Mouse (Mus musculus) midbrain, embryonic 16.5 days (tissue): ENCODE results near the gene Tctex1d4. TPM values are rescaled to one million over a fixed set of nuclear protein-coding genes. Genes with fewer than 3 reads are reported as not detected.

Experiments used
- ATAC-seq: fragments of 200-750 bp; cut with Nextera tagmentation; 2 replicates; pipeline ENCODE4 v1.8.0; 2017; ENCODE audit warnings: moderate TSS enrichment
- H3K27ac ChIP-seq: fragments of 300-500 bp; sonication (generic); 2 replicates; pipeline ENCODE4 v1.5.1; 2014; ENCODE audit warnings: mild to moderate bottlenecking, low read length, mixed read lengths
- H3K27me3 ChIP-seq: fragments of 300-500 bp; sonication (generic); 2 replicates; pipeline ENCODE4 v1.6.1; 2014; ENCODE audit warnings: low read depth, low read length, mixed read lengths; ENCODE audit not compliant: control insufficient read depth, insufficient read depth
- H3K36me3 ChIP-seq: fragments of 300-500 bp; sonication (generic); 2 replicates; pipeline ENCODE4 v1.6.1; 2014; ENCODE audit warnings: mild to moderate bottlenecking, low read length, moderate library complexity, mixed read lengths; ENCODE audit not compliant: control insufficient read depth, insufficient read depth
- H3K4me1 ChIP-seq: fragments of 300-500 bp; sonication (generic); 2 replicates; pipeline ENCODE4 v1.6.1; 2014; ENCODE audit warnings: mild to moderate bottlenecking, low read length, mixed read lengths; ENCODE audit not compliant: control insufficient read depth, insufficient read depth
- H3K4me2 ChIP-seq: fragments of 300-500 bp; sonication (generic); 2 replicates; pipeline ENCODE4 v1.6.1; 2014; ENCODE audit warnings: mild to moderate bottlenecking, low read length, mixed read lengths
- H3K4me3 ChIP-seq: fragments of 300-500 bp; sonication (generic); 2 replicates; pipeline ENCODE4 v1.5.1; 2014; ENCODE audit warnings: low read depth, mild to moderate bottlenecking, low read length, moderate library complexity, mixed read lengths
- H3K9ac ChIP-seq: fragments of 300-500 bp; sonication (generic); 2 replicates; pipeline ENCODE4 v1.6.1; 2014; ENCODE audit warnings: low read depth, low read length, mixed read lengths
- H3K9me3 ChIP-seq: fragments of 300-500 bp; sonication (generic); replicated peaks from 2 replicates; pipeline ENCODE4 v1.6.1; 2014; ENCODE audit warnings: mild to moderate bottlenecking, low read length, mixed read lengths; ENCODE audit not compliant: control insufficient read depth, poor library complexity, severe bottlenecking
- WGBS: fragments of 180-500 bp; shearing (Covaris S2); extraction: QIAGEN DNeasy Blood & Tissue Kit; methylation state at CpG from one replicate; pipeline ENCODE4 v1.1.7; 2014; 5-methylcytosine and 5-hydroxymethylcytosine counted together
- polyA plus RNA-seq: library from polyadenylated mRNA; unstranded; fragments of >200 nt; fragmentation: Nextera tagmentation; extraction: Ambion mirVana; gene quantifications from 2 replicates; pipeline ENCODE4 v1.2.1, GENCODE M21; 2015

Tctex1d4 gene
- polyA plus RNA-seq, 1 experiment from 2014 or later, result 1.1 TPM

DNA sequence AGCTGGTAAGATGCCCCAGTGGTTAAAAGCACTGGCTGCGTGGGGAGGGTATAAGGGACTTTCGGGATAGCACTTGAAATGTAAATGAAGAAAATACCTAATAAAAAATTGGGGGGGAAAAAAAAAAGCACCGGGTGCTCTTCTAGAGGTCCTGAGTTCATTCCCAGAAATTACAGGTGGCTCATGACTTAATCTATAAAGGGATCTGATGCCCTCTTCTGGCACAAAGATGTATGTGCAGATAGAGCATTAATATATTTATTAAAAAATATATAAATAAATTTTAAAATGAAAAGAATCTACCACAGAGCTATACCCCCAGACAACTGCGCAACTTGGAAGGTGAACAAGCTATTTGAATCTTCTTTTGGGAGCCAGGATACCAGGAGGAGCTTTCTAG is 14.0 kb downstream of the Tctex1d4 start:
- Histone ChIP-seq H3K9ac (no peak overlapping the region), H3K36me3 (no peaks in the 10 kb centered on the region), H3K4me3 (no peak overlapping the region), H3K9me3 (no peaks in the 10 kb centered on the region), H3K27ac (no peak overlapping the region), H3K27me3 (no peaks in the 10 kb centered on the region), H3K4me2 (no peak overlapping the region), H3K4me1 (no peaks in the 10 kb centered on the region)
- no peak for ATAC-seq
- WGBS, result 37% methylated on average over 4 of the region's 4 CpGs

DNA sequence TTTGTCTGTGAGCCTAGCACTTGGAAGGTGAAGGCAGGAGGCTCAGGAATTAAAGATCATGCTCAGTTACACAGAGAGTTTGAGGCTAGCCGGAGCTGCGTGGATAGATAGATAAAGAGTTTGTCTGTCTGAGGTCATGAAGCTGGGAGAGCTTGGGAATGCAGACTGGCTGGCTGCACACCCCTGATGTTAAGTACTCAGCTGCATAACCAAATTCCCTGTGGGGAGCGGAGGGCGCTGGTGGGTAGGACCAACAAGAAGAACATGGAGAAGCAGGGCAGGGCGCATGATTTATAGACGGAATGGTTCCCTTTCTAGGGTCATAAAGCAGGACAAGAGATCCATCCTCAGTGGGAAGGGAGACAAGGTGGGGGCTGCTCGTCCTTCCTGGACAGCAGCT is 16.4 kb downstream of the Tctex1d4 start:
- no peaks in the 10 kb centered on the region for H3K9me3 ChIP-seq
- no peak for ATAC-seq
- no peaks in the 10 kb centered on the region for H3K4me1 ChIP-seq
- H3K27ac ChIP-seq, result no peak overlapping the region
- no peaks in the 10 kb centered on the region for H3K36me3 ChIP-seq
- no peak overlapping the region for H3K9ac ChIP-seq
- H3K4me3 ChIP-seq, result no peak overlapping the region
- WGBS, result 73% methylated on average over 7 of the region's 7 CpGs
- no peaks in the 10 kb centered on the region for H3K27me3 ChIP-seq
- H3K4me2 ChIP-seq, result no peak overlapping the region

DNA sequence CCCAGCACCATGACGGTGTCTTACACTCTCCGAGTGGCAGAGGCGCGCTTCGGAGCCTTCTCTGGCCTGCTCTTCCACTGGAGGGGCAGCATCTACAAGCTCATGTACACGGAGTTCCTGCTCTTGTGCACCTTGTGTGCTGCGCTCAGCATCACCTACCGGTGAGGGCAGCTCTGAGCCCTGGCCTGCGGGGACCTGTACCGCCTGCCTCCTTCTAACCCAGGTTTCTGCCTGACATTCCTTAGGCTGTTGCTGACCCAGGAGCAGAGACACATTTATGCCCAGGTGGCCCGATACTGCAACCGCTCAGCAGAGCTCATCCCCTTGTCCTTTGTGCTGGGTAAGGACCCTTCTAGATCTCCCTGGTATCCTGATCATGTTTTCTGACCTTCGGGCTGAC is 18.7 kb downstream of the Tctex1d4 start:
- no peaks in the 10 kb centered on the region for H3K27me3 ChIP-seq
- no peak overlapping the region for H3K27ac ChIP-seq
- no peak overlapping the region for H3K4me3 ChIP-seq
- no peaks in the 10 kb centered on the region for H3K9me3 ChIP-seq
- peaks cover under 1% of the 10 kb centered on the region; the same call in 1 of the 2 replicates for H3K36me3 ChIP-seq
- no peak for ATAC-seq
- H3K4me1 ChIP-seq, result no peaks in the 10 kb centered on the region
- 95% methylated on average over 13 of the region's 13 CpGs for WGBS
- H3K4me2 ChIP-seq, result no peak overlapping the region
- H3K9ac ChIP-seq, result no peak overlapping the region

DNA sequence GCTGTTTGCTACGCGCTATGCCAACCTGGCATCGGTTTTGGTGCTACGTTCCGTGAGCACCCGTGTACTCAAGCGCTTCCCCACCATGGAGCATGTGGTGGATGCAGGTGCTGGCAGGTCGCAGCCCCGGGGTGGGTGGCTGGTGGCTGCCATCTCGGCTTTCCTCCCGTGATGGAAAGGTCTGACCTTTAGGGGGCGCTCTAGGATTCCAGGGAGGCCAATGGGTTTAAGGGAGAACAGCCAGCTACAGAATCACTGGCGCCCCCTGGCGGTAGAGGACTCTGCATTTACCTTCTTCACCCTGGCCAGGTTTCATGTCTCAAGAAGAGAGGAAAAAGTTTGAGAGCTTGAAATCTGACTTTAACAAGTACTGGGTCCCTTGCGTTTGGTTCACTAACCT is 19.6 kb downstream of the Tctex1d4 start:
- no peak for ATAC-seq
- Histone ChIP-seq H3K27me3 (no peaks in the 10 kb centered on the region), H3K9ac (no peak overlapping the region), H3K36me3 (peaks cover 7% of the 10 kb centered on the region), H3K4me1 (no peaks in the 10 kb centered on the region), H3K27ac (no peak overlapping the region), H3K4me2 (no peak overlapping the region), H3K4me3 (no peak overlapping the region), H3K9me3 (no peaks in the 10 kb centered on the region)
- 26% methylated on average over 15 of the region's 15 CpGs for WGBS

DNA sequence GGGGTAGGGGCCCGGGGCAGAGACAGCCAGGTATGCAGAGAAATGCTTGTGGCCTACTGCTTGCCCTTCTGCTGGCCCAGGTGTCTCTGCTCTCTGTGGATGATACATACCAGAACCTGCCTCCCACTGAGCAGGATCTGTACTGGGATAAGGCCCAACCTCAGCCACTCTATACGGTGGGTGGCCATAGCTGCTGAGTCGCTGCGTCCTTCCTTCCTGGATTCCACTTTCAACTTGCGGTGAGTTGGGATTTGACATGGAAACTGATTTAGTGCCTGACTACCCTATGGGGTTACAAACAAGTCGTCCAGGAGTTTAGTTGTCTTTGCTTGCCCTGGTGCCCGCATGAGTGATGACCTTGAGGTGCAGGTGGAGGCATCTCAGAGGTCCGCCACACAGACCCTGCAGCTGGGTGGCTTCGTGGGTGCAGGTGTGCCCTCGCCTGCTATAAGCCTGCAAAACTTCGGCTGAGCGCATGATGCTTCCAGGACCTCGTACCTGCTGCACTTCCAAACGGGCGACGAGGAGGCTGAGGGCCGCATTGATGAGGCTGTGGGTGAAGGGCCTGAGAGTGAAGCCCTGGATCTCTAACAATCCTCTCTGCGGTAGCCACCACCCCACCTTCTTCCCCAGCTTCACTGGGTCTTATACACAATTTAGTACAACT is 21.6 kb downstream of the Tctex1d4 start:
- Histone ChIP-seq H3K27ac (no peak overlapping the region), H3K27me3 (no peaks in the 10 kb centered on the region), H3K9ac (no peak overlapping the region), H3K4me1 (peaks cover 2% of the 10 kb centered on the region; the same call in 1 of the 2 replicates), H3K4me3 (no peak overlapping the region), H3K9me3 (no peaks in the 10 kb centered on the region), H3K36me3 (peaks cover 21% of the 10 kb centered on the region), H3K4me2 (no peak overlapping the region)
- ATAC-seq, result no peak
- 88% methylated on average over 18 of the region's 18 CpGs for WGBS

DNA sequence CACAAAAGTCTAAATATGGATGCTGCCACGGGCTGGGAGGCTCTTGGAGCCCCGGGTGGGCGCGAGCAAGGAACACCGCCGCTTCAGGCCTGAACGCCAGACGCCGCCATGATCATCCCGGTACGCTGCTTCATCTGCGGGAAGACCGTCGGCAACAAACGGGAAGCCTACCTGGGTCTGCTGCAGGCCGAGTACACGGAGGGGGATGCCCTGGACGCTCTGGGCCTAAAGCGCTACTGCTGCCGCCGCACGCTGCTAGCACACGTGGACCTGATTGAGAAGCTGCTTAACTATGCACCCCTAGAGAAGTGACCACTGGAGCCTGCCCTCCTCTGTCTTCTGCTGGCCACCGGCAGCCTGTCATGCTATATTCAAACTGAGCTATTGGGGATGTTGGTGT is 22.2 kb downstream of the Tctex1d4 start:
- no peak for ATAC-seq
- 68% methylated on average over 24 of the region's 24 CpGs for WGBS
- H3K27ac ChIP-seq, result no peak overlapping the region

DNA sequence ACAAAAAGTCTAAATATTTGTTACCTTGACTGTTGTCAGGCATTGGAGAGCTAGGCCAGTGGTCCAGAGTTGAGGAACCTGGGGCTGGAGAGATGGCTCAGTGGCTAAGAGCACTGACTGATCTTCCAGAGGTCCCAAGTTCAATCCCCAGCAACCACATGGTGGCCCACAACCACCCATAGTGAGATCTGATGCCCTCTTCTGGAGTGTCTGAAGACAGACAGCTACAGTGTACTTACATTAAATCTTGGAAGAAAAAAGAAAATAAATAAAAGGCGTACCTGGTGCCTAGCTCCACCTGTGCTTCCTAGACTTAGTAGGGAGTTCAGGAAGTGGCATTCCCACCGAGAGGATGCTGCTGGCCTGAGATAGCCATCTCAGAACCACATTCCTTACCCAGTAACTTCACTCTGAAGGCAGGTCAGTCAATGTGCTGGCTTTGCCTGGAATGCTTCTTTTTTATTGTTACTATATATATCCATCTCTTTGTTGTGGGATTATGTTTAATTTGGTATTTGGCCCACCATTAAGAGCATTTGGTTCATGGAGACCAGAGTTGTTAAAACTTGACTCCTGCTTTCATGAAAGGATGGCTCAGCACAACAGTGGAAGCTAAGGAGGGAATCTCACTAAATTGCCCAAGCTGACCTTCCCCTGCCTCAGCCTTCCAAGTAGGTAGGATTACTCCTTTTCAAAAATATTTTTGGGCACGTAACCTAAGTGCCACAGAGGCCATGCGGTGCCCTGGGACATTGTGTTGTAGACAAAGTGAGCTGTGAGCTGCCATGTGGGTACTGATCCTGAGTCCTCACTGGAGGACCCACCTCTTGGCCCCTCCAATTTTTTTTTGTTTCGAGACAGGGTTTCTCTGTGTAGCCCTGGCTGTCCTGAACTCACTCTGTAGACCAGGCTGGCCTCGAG is 23.0 kb downstream of the Tctex1d4 start:
- Histone ChIP-seq H3K4me2 (no peak overlapping the region), H3K27ac (no peak overlapping the region), H3K9me3 (no peaks in the 10 kb centered on the region), H3K4me3 (no peak overlapping the region), H3K9ac (no peak overlapping the region), H3K27me3 (no peaks in the 10 kb centered on the region), H3K36me3 (peaks cover 27% of the 10 kb centered on the region), H3K4me1 (peaks cover 7% of the 10 kb centered on the region)
- WGBS, result 79% methylated on average over 6 of the region's 6 CpGs
- no peak for ATAC-seq

More for the DNA sequence above, 22.2 kb downstream of the Tctex1d4 start:
- no peak overlapping the region for H3K4me2 ChIP-seq
- H3K36me3 ChIP-seq, result peaks cover 27% of the 10 kb centered on the region
- H3K4me1 ChIP-seq, result peaks cover 2% of the 10 kb centered on the region; the same call in 1 of the 2 replicates
- H3K27me3 ChIP-seq, result no peaks in the 10 kb centered on the region
- no peak overlapping the region for H3K9ac ChIP-seq
- no peak overlapping the region for H3K4me3 ChIP-seq
- no peaks in the 10 kb centered on the region for H3K9me3 ChIP-seq

DNA sequence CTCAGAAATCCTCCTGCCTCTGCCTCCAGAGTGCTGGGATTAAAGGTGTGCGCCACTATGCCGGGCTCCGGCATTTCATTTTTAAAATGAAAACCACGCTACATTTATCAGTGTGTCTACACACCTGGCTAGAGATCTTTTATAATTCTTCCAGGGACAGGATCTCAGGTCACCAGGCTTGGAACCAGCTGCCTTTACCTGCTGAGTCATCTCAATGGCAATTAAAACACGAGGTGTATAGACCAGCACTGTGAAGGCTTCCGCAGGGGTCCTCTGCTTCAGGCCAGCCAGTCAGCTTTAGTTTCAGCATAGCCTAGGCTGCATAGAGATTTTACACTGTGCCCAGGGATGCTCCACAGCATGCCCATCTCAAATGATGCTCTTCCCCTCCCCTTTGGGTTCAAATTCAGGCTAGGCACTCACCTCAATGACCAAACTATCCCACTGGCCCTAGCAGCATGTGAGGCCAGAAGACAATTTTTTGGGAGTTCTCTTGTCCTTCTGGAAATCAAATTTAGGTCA is 23.7 kb downstream of the Tctex1d4 start:
- ATAC-seq, result no peak
- WGBS, result 93% methylated on average over 6 of the region's 6 CpGs
- H3K36me3 ChIP-seq, result peaks cover 27% of the 10 kb centered on the region

DNA sequence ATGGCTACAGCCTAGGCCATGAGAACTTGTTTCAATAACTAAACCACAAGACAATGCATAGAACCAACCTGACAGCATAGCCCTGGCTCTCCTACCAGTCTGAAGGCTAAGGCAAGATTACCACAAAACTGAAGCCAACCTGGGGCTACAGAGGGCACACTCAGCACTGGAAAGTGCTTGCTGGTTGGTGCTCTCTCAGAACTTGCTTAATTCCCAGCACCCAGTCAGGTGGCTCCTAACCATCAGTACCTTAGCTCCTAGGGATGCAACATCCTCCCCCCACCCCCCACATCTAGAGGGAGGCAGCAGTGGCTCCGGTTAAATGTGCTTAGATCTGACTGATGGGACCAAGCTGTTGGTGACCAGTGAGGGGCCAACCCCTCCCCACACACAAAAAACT is 24.8 kb downstream of the Tctex1d4 start:
- no peak for ATAC-seq
- H3K4me3 ChIP-seq, result no peak overlapping the region
- H3K4me1 ChIP-seq, result peaks cover 12% of the 10 kb centered on the region
- H3K27ac ChIP-seq, result no peak overlapping the region
- no peak overlapping the region for H3K9ac ChIP-seq
- H3K36me3 ChIP-seq, result peaks cover 27% of the 10 kb centered on the region
- WGBS, result 89% methylated on average over 1 of the region's 1 CpGs
- H3K4me2 ChIP-seq, result no peak overlapping the region
- H3K9me3 ChIP-seq, result no peaks in the 10 kb centered on the region
- H3K27me3 ChIP-seq, result no peaks in the 10 kb centered on the region

More for the DNA sequence above, 23.7 kb downstream of the Tctex1d4 start:
- no peak overlapping the region for H3K4me3 ChIP-seq
- no peaks in the 10 kb centered on the region for H3K9me3 ChIP-seq
- H3K27ac ChIP-seq, result no peak overlapping the region
- H3K27me3 ChIP-seq, result no peaks in the 10 kb centered on the region
- no peak overlapping the region for H3K4me2 ChIP-seq
- H3K9ac ChIP-seq, result no peak overlapping the region
- peaks cover 12% of the 10 kb centered on the region for H3K4me1 ChIP-seq
